Mouse (Mus musculus): ENCODE results near the gene Sergef.

Sergef gene

DNA sequence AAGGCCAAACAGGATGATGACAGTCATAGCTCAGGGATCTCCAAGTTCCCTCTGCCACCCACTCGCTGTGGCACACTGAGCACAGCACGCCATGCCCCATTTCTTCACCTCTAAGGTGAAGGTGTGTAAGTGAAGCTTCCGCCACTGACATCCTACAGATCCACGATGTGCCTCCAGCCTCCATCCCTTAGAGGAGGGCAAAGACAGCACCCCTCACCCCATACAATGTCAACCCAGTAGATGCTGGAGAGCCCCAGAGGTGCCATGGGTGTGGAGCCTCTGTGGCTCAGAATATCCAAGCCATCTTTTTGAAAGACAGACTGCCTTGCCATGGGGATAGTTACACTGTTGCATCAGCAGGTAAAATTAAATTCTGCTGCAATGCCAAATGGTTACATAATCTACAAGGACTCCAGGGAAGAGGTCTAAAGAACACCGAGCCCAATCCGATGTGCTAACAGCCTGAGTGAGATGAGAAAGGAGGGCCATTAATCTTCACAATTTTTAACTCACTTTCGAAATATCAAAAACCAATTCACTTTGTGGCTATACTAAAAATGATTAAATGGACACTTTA lies 23.1 kb downstream of the Sergef start:
- no peak for DNase-seq (ENCODE audit: low spot score)

DNA sequence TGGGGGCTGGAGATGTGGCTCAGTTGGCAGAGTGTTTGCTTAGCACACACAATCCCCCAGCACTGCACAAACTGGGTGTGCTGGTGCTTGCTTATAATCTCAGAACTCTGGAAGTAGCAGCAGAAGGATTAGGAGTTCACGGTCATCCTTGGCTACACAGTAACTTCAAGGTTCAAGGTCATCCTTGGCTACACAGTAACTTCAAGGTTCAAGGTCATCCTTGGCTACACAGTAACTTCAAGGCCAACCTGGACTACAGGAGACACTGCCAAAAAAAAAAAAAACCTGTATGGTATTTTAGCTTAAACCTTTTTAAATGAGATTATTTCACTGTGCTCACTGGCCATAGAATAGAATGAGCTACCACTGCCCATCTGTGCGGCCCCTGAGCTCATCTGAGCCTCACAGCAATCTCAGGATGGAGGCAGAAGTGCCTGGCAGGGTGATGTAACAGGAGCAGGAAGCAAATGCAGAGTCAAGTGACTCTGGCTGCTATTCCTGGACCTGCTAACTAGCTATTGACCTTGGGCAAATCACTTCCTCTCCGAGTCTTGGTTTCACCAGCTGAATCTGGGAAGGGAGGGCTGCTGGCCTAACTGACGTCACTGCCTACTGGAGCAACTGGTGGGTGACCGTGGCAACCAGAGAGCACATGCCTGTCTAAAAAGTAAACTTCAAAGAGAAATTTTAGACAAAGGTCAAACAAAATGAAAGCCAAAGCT lies 24.2 kb downstream of the Sergef start:
- DNase-seq (ENCODE audit: low spot score), result no peak

DNA sequence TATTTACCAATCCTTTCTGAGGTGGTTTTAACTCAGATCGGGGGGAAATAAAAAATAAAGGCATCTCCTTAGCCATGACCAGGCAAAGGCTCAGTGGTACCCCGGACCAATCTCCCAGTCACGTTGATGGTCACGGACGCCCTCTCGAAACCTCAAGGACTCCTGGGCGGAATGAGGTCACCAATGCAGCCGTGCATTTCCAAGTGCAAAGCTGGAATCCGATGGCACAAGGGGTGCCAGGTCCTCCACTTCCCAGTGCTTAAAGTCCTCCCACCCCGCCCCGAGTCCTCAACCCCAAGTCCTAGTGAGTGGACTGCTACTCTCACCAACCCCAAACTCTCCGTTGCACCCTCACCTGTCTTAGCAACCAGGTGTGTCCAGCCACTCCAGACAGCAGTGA lies 25.3 kb downstream of the Sergef start:
- DNase-seq (ENCODE audit: low spot score), result no peak

DNA sequence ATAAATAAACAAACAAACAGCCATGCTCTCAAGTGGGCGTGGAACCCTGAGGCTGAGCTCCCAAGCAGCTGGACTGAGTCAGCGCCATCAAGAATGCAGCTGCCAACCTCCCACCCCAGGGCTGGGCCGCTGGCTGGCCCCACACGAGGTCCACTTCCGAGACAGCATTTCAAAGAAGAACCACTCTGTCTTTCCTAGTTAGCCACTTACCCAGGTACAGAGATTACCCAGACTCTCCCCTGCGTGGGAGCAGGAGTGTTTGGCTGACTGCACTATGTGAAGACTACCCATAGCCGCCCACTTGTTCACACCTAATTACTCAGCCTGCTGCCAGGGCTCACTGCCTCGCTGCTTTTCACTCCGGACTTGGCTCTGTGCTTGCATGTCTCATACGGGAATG lies 26.5 kb downstream of the Sergef start:
- no peak for DNase-seq (ENCODE audit: low spot score)

DNA sequence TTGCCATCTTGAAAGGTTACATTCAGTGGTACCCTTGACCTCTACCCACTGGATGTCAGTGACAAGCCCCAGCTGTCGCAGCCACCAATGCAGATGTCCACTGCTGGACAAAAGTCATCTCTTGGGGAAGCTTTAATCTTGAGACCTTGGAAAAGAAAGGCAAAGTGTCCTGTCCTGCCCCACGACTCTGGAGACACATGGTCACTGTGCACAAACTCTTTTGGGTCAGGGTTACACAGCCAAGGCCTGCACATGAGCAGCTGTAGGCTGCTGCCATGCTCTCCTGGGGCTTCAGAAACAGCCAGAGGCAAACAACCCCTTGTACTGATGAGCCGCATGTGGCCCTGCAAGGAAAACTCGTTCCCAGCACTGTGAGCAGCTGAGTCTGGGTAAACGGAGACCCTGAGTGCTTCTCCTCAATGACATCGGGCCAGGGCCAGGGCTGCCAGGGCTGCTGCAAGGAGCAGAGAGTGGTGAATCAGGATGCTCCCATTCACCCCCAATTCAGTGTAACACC lies 27.1 kb downstream of the Sergef start:
- no peak for DNase-seq (ENCODE audit: low spot score)

DNA sequence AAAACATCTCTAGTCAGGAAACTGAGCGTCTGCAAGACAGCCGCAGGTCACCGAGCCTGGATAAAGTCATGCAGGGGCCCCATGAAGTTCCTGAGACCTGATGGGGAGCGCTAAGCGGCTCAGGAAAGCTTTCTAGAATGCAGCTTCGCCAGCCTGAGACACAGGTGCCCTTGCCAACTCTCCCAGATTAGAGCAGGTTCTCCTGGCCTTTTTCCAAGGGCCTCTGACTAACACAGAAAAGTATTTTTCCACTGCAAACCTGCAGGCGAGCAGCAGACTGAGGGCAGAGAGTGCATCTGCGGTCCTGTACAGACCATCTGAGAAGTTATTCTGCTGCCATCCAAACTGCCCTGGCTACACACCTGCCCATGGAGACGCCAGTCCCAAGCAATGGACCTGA lies 27.6 kb downstream of the Sergef start:
- no peak for DNase-seq (ENCODE audit: low spot score)

DNA sequence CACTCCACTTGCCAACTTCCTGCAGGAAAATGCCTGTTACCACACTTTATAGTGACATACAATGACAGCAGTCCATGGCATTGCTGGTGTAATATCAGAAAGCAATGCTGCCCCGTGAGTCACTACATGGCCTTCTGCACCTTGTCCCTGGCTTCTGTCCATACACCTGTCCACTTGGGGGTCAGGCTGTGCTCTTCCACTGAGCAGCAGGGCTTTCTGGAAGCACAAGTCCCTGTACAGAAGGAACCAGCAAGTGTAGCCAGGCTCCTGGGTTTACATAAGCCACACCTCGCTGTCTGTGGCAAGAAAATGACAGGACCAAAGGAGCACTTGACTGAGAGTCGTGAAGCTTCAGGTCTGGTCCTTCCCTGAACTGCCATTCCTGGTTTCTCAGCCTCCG lies 30.3 kb downstream of the Sergef start:
- no peak for DNase-seq (ENCODE audit: low spot score)

DNA sequence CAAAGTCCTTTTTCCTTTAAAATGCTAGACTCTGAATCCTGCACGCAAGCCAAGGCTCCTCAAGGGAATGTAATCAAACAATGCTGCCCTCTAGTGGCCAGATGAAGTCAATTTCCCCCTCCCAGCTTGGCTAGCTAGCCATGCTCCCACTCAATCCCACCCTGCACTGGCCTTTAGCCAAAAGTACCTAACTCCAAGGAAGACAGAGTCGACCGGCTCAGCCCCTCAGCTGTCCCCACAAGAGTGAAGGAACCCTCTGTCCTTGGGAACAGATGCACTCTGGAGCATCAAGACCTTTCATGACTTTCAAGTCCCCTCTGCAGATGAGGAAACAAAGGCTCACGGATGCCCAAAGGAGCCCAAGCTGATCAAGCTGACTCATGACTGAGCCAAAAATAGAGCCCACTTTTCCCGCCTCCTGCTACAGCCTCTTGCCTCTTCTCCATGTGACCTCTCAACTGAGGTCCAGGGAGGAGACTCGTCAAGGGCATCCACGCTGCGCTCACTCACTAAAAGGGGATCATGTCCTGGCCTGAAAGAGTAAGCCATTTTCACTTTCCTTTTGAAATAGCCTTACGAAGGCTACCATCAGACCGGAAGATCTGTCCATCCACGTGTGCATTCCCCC lies 32.1 kb downstream of the Sergef start:
- DNase-seq (ENCODE audit: low spot score), result peak; percentile 93

DNA sequence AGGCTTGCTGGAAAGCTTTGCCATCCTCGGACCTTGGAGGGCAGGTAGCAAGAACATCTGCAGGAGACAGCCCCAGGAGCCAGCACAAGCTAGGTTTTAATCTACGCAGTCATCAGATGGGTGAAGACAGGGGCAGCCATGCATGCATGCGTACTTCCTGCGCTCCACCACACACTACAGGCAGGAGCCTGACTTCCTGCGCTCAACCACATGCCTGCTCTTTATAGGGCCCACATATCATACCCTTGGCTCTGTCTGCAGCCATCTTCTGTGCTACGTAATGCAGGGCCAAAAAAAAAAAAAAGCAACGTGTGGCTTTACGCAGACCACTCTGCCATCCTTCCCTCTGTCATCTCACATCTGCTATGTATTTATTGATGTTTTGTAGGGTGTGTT lies 32.6 kb downstream of the Sergef start:
- no peak for DNase-seq (ENCODE audit: low spot score)

DNA sequence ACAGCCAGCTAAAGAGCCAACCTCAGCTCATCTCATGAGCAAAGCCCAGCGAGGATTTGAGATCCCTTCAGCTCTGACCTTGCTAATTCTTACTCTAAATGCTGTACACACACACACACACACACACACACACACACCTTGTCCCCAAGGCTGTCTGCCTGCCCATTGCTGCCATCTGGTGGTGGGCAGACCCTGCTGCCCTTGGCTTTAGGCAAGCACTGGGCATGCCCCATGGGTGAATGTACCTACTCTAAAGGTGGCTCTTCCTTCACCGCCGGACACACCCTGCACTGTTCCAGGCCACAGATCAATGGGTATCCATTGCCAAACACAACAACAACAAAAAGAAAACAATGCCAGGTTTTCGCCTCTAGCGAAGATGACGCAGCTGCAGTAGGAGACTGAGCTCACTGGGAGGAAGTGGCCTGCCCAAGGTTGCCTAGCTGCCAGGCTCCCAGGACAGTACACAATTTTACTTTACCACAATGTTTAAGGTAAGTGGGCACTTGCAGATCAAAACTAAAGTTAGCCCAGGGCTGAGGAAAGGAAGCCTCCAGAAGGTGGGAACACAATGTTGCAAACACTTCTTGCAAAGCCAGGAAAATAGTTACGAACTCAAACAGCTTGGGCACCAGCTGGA lies 33.1 kb downstream of the Sergef start:
- DNase-seq (ENCODE audit: low spot score), result peak; percentile 81

DNA sequence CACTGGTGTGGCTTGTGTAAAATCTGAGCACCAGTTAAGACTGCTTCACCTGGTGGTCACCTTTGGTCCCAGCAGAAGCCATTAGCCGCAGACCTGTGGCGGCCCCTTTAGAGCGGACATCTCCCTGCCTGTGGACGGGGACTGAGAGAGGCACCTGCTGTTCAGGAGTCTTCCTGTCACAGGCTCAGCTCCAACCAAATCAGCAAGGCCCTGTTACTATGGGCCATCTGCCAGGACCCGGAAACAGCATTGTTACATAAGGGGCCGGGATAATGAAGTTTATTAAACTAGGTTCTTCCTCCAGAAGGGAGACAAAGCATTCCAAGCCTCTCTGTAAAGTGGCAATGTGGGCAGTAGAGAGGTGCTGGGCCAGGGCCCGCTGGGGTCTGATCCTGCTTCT lies 36.6 kb downstream of the Sergef start:
- DNase-seq (ENCODE audit: low spot score), result no peak

DNA sequence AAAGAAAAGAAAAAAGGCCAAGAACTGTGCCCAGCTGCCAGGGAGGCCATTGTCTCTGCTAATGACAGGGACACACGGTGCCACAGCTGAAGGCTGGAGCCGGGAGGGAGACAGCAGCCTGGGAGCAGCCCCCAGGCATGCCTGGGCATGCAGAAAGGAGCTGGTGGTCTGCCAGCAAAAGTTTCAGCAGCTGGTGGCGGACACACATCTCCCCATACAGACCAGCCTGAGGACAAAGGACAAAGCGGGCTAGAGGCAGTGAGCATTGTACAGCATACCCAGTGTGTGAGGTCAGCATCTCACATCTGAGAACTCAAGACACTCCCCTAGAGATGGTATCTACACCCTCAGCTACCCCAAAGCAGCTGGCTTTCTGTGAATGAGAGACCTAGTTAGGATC lies 37.5 kb downstream of the Sergef start:
- DNase-seq (ENCODE audit: low spot score), result peak; percentile 23

DNA sequence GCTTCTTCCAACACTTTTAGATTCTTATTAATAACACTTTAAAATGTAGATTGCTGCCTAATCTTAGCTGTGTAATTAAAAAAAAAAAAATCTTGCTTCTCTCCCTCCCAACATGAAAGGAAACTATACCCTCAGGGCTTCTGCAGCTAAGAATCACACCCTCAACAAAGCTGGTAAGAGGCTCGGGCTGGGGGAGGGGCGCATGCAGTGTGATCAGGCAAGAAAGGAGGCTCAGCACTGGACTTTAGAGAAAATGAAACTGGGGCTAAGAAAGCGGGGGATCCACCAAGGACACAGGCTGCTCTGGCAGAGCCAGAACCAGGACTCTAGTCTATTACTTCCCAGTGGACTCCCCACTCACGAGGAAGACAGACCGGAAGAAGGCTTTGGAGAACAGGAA lies 38.5 kb downstream of the Sergef start:
- no peak for DNase-seq (ENCODE audit: low spot score)

DNA sequence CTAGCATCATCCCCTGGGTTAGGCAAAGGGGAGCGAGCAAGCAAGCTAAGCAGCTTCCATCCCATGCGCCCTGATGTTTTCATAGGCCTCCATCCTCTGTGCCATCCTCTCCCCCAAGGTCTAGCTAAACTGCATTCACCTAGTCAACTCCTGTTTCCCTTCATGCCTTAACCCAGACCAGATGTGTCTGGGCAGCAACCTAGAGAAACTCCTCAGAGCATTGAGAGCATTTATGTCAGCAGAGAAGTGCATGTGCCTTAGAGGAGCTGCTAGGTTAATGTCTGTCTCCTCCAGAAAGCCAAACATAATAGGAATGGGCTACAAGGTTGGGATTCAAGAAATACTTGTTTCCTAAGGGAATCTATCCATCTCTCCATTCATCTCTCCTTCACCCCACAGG lies 42.6 kb downstream of the Sergef start:
- no peak for DNase-seq (ENCODE audit: low spot score)

DNA sequence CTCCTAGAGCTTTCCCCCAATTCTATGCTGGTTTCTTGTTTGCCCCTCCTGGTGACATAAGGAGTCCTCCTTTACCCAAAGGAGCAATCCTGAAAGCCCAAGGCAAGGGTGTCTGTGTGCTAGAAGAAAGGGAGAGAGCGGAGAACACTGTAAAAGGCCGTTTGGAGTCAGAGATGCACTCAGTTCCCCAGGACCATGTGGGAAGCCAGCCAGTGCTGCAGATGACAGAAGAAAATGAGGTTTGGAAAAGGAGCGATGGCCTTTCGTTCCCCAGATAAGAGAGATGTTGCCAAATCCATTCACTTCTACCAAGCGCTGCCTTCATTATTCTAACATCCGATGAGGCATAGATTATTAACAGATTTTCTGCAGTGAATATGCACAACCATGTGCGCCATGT lies 48.1 kb downstream of the Sergef start:
- DNase-seq (ENCODE audit: low spot score), result no peak

DNA sequence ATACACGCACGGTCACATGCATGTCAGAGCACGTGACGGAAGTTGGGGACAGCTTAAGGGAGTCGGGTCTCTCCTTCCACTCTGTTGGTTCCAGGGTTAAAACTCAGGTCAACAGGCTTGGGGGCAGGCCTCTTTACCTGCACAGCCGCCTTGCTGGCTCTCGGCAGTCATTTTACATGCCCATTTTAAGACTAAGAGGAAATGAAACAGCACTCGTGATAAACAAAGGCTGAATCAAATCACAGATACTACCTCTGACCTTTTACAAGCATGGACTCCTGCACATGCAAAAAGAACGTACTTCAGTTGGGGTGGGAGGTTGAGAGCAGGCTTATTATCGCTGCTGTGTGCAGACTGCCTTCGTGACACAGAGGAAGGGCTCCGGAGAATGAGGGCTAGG lies 50.4 kb downstream of the Sergef start:
- DNase-seq (ENCODE audit: low spot score), result no peak

DNA sequence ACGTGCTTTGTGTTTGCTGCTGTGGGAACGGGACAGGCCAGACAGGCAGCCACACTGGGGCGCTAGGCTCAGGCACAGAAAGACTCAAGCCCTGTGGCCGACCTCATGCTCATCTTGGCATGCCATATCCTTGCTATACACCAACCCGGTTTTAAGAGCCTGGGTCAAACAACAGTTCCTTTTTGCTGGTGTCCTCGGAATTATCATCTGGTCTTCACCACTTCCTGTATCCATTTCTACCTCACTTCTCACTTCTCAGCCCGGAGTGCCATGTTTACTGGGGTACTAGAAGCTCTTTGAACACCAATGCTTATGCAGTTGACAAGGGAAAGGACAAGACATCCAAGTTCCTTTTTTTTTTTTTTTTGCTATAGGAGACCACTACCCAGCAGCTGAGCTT lies 51.6 kb downstream of the Sergef start:
- no peak for DNase-seq (ENCODE audit: low spot score)

DNA sequence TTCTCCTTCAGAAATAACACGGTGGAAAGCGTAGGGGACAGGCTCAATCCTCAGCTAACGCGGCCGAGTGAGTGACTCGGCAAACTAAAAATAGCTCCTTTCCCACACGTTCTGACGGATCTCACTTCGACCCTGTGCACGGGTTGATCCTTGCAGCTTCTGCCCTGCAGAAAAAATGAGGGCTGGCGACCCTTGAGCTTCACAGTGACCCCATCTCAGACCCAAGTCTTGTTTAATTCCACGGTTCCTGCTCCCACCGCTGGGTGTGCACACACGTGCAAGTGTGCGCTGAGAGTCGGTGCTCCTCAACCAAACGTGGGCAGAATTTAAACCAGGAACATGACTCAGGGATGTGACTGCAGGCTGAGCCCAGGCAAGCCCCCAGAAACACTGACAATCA lies 52.1 kb downstream of the Sergef start:
- DNase-seq (ENCODE audit: low spot score), result no peak

DNA sequence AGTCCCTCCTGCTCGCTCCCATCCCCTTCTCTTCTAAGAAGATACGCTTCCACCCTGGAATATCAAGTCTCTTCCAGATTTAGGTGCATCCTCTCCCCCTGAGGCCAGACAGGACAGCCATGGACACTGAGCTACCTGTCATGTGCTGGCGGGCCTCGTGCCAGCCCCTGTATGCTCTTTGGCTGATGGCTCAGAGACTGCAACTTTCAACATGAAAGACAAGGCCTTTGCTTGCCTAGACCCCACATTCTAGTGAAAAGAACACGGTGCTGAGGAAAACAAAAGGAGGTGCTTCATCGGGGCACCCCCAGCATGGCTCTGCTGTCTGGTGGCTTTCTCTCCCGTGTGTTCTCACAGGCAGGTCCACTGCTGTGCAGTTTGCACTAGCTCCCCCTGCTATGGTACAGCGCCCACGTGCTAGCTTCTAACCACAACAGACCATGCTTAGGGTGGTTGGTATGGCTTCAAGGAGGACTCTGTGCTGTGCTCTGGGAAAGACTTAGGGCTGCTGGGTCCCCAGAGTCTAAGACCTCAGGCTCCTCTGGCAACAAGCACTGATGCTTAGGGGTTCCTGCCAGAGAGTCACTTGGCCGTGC lies 52.9 kb downstream of the Sergef start:
- DNase-seq (ENCODE audit: low spot score), result no peak

DNA sequence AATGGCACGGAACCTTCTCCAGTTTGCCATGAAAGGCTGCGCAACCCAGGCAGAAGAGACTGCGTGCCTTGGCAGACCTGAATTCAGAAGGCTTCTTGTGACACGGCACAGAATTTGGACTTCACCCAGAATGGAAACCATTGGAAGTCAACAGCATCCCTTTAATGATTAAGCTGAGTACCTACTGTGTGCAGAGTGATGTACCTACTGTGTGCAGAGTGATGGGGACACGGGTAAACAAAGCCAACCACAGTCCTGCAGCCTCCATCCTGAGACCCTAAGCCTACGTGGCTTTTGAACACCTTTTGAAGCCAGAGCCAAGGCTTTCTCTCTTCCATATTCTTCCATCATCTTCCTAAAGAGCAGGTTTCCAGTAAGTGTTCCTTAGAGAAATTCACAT lies 56.9 kb downstream of the Sergef start:
- no peak for DNase-seq (ENCODE audit: low spot score)

DNA sequence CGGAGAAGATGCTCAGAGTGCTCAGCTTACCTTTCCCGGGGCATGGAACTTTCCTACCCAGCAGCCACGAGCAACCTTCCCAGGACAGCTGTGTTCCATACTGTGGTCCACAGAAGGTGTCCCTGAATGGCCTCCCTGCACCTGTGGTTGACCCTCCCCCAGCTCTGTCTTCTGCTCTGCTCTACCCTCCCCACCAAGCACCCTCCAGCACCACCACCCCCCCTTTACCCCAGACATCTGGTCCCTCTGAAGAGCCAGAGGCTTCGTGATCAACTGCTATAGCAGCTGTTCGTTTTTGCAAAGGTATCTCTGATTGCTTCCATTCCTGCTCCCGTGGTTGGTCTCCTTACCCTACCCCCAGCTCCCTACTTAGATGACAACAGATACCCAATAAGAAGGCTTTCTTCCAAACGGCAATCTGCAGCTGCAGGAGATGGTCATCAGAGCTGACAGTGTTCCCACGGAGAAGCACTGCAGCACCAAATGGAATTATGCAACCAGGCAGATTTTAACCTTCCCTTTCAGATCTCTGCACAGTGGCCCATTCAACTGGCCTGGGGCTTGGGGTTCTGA lies 58.2 kb downstream of the Sergef start:
- DNase-seq (ENCODE audit: low spot score), result no peak

DNA sequence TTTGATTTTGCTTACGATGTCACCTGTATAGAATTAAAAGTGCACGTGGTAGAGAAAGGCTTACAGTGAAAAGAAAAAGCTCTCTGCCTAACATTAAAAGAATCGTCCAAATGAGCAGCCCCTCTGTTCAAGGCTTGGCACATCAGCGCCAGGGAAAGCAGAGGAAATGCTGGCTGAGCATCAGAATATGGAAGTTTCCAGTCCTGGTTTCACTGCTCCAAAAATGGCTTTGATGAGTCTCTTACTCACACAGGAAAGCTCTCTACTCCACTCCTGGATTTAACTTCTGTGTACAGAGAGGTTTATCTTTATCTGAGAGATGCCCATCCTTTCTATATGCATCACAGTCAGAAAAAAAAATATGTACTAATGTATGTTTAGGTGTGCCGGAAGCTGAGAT lies 61.5 kb downstream of the Sergef start:
- no peak for DNase-seq (ENCODE audit: low spot score)

Data from retina, embryonic 14.5 days (tissue).